In genomic region chr10:91141564-91141963, GRCm38 (mm10) we compare ENCODE assay signal across 10 mouse cellular contexts. TPM values are rescaled to one million over a fixed set of nuclear protein-coding genes. Genes with fewer than 3 reads are reported as not detected.
DNase-seq lines count a peak whose midpoint lies in the region; ATAC-seq and TF ChIP-seq lines count a peak whose summit lies in the region.
"Had no signal": no experiment of that assay in that cellular context is flagged by ENCODE, and none has a peak within 500 bp of the region (broad histone marks: within the 10 kb centered on the region; RNA-seq: fewer than 3 reads in every experiment).

No protein-coding gene starts in this region.

- H3K4me1 ChIP-seq in kidney, adult 2 months (ENCODE audit: control insufficient read depth, insufficient read depth, low read length): no peaks in the 10 kb centered on the region
- no peaks in the 10 kb centered on the region for H3K4me1 ChIP-seq in cortical plate, adult 2 months (ENCODE audit: control insufficient read depth, insufficient read depth, low read length)
- H3K4me1 ChIP-seq in kidney, embryonic 15.5 days: no peaks in the 10 kb centered on the region
- H3K4me1 ChIP-seq in heart, embryonic 10.5 days: peaks cover 13% of the 10 kb centered on the region; the same call in 1 of the 2 replicates
- H3K4me1 ChIP-seq: embryonic facial prominence, embryonic 12.5 days; lung, embryonic 15.5 days had no signal

- H3K9me3 ChIP-seq in kidney, embryonic 15.5 days (replicated peaks): no peaks in the 10 kb centered on the region
- no peaks in the 10 kb centered on the region for H3K9me3 ChIP-seq in heart, embryonic 10.5 days
- H3K9me3 ChIP-seq: embryonic facial prominence, embryonic 12.5 days; lung, embryonic 15.5 days had no signal

- TF ChIP-seq POLR2A in kidney, adult 2 months (IDR thresholded peaks at IDR 0.05; ENCODE audit: low read depth, low read length): no peak
- no peak for TF ChIP-seq POLR2A in cortical plate, adult 2 months (IDR thresholded peaks at IDR 0.05; ENCODE audit: extremely low read depth, insufficient read depth, low read length)

- peak; percentile 73 for ATAC-seq in megakaryocyte-erythroid progenitor cell, adult 5-6 weeks (replicated peaks; ENCODE audit: low FRiP score, low TSS enrichment, poor library complexity, severe bottlenecking)
- ATAC-seq in kidney, embryonic 15.5 days (replicated peaks; ENCODE audit: low FRiP score): no peak

- WGBS in kidney, adult 2 months: 27% methylated on average over 2 of the region's 2 CpGs
- WGBS in kidney, embryonic 15.5 days: 41% methylated on average over 2 of the region's 2 CpGs
- 42% methylated on average over 2 of the region's 2 CpGs for WGBS in heart, embryonic 10.5 days

- no peak overlapping the region for H3K4me2 ChIP-seq in kidney, embryonic 15.5 days
- H3K4me2 ChIP-seq: embryonic facial prominence, embryonic 12.5 days; lung, embryonic 15.5 days had no signal

- no peak overlapping the region for H3K27ac ChIP-seq in kidney, adult 2 months (ENCODE audit: insufficient read depth, low read depth, low read length)
- H3K27ac ChIP-seq in cortical plate, adult 2 months (ENCODE audit: insufficient read depth, low read length): no peak overlapping the region
- no peak overlapping the region for H3K27ac ChIP-seq in kidney, embryonic 15.5 days
- no peak overlapping the region for H3K27ac ChIP-seq in heart, embryonic 10.5 days
- H3K27ac ChIP-seq: embryonic facial prominence, embryonic 12.5 days; lung, embryonic 15.5 days had no signal

- no peaks in the 10 kb centered on the region for H3K27me3 ChIP-seq in kidney, adult 2 months (replicated peaks; ENCODE audit: control insufficient read depth, insufficient read depth, low read length)
- no peaks in the 10 kb centered on the region for H3K27me3 ChIP-seq in kidney, embryonic 15.5 days
- H3K27me3 ChIP-seq in heart, embryonic 10.5 days (ENCODE audit: insufficient read depth, poor library complexity, severe bottlenecking): no peaks in the 10 kb centered on the region
- H3K27me3 ChIP-seq: embryonic facial prominence, embryonic 12.5 days; lung, embryonic 15.5 days had no signal

- TF ChIP-seq CTCF in kidney, adult 2 months (conservative IDR thresholded peaks at IDR 0.05; ENCODE audit: insufficient read depth, insufficient read length, low read depth, low read length): peak; percentile 21; the same call in 1 of the 2 replicates
- TF ChIP-seq CTCF in cortical plate, adult 2 months (IDR thresholded peaks at IDR 0.05; ENCODE audit: extremely low read depth, insufficient read depth, low read length): 0 out of 2 replicates have a peak, but pooled peaks have one; percentile 3

- no peak overlapping the region for H3K9ac ChIP-seq in kidney, embryonic 15.5 days
- H3K9ac ChIP-seq: embryonic facial prominence, embryonic 12.5 days; lung, embryonic 15.5 days had no signal

- no peak overlapping the region for H3K4me3 ChIP-seq in kidney, adult 2 months (ENCODE audit: insufficient read depth, low read depth, low read length)
- H3K4me3 ChIP-seq in cortical plate, adult 2 months (ENCODE audit: insufficient read depth, low read length): no peak overlapping the region
- H3K4me3 ChIP-seq in kidney, embryonic 15.5 days (replicated peaks): no peak overlapping the region
- H3K4me3 ChIP-seq in heart, embryonic 10.5 days: no peak overlapping the region
- H3K4me3 ChIP-seq: embryonic facial prominence, embryonic 12.5 days; lung, embryonic 15.5 days had no signal

- no peaks in the 10 kb centered on the region; the same call in 1 of the 2 replicates for H3K36me3 ChIP-seq in kidney, adult 2 months (ENCODE audit: control insufficient read depth, insufficient read depth, low read length)
- H3K36me3 ChIP-seq in kidney, embryonic 15.5 days: peaks cover 17% of the 10 kb centered on the region
- H3K36me3 ChIP-seq in heart, embryonic 10.5 days: peaks cover 15% of the 10 kb centered on the region

- peak; percentile 63 for DNase-seq in kidney, adult 2 months
- no peak for DNase-seq in kidney, postnatal 14 days
- DNase-seq in ES-CJ7 (ENCODE audit: low read depth, low spot score): peak; percentile 60
- no peak for DNase-seq in ovary, adult 18-20 months (ENCODE audit: low spot score)
- DNase-seq in heart, embryonic 10.5 days (ENCODE audit: low spot score): no peak

RNA-seq across cellular contexts. Expression of gene Slc25a3, which starts 17.7 kb away (rescaled TPM):
- 717 and 832 TPM in 2 replicates for polyA plus RNA-seq in kidney, adult 2 months (2012; rRNA removed)
- polyA plus RNA-seq in cortical plate, adult 2 months (2012; rRNA removed): 598 and 611 TPM in 2 replicates
- 582 and 663 TPM in 2 replicates for total RNA-seq in megakaryocyte-erythroid progenitor cell, adult 5-6 weeks (2014; fragmentation: Nextera tagmentation)
- total RNA-seq in megakaryocyte-erythroid progenitor cell, adult 5-6 weeks (2017): 247 and 338 TPM in 2 replicates
- 557 and 573 TPM in 2 replicates for polyA plus RNA-seq in kidney, embryonic 15.5 days (2015; fragmentation: Nextera tagmentation; extraction: Ambion mirVana)
- 602 and 803 TPM in 2 replicates for polyA plus RNA-seq in heart, embryonic 10.5 days (2016; fragmentation: Nextera tagmentation; extraction: Ambion mirVana)

RNA-seq across cellular contexts. Expression of gene Tmpo, which starts 39.6 kb away (rescaled TPM):
- polyA plus RNA-seq in kidney, adult 2 months (2012; rRNA removed): 20.0 and 21.1 TPM in 2 replicates
- 32.5 and 32.8 TPM in 2 replicates for polyA plus RNA-seq in cortical plate, adult 2 months (2012; rRNA removed)
- total RNA-seq in megakaryocyte-erythroid progenitor cell, adult 5-6 weeks (2014; fragmentation: Nextera tagmentation): 267 and 268 TPM in 2 replicates
- total RNA-seq in megakaryocyte-erythroid progenitor cell, adult 5-6 weeks (2017): 469 and 547 TPM in 2 replicates
- polyA plus RNA-seq in kidney, embryonic 15.5 days (2015; fragmentation: Nextera tagmentation; extraction: Ambion mirVana): 228 and 250 TPM in 2 replicates
- polyA plus RNA-seq in heart, embryonic 10.5 days (2016; fragmentation: Nextera tagmentation; extraction: Ambion mirVana): 142 and 192 TPM in 2 replicates

RNA-seq across cellular contexts. Expression of gene Ikbip, which starts 58.8 kb away (rescaled TPM):
- 3.4 and 5.7 TPM in 2 replicates for polyA plus RNA-seq in kidney, adult 2 months (2012; rRNA removed)
- 10.4 and 12.1 TPM in 2 replicates for polyA plus RNA-seq in cortical plate, adult 2 months (2012; rRNA removed)
- 11.6 and 16.3 TPM in 2 replicates for total RNA-seq in megakaryocyte-erythroid progenitor cell, adult 5-6 weeks (2014; fragmentation: Nextera tagmentation)
- total RNA-seq in megakaryocyte-erythroid progenitor cell, adult 5-6 weeks (2017): 17.2 and 38.2 TPM in 2 replicates
- polyA plus RNA-seq in kidney, embryonic 15.5 days (2015; fragmentation: Nextera tagmentation; extraction: Ambion mirVana): 43.0 and 46.6 TPM in 2 replicates
- polyA plus RNA-seq in heart, embryonic 10.5 days (2016; fragmentation: Nextera tagmentation; extraction: Ambion mirVana): 39.1 and 39.2 TPM in 2 replicates

RNA-seq across cellular contexts. Expression of gene Apaf1, which starts 59.0 kb away (rescaled TPM):
- polyA plus RNA-seq in kidney, adult 2 months (2012; rRNA removed): 3.1 and 4.4 TPM in 2 replicates
- 8.3 and 9.3 TPM in 2 replicates for polyA plus RNA-seq in cortical plate, adult 2 months (2012; rRNA removed)
- total RNA-seq in megakaryocyte-erythroid progenitor cell, adult 5-6 weeks (2014; fragmentation: Nextera tagmentation): 37.1 and 44.9 TPM in 2 replicates
- total RNA-seq in megakaryocyte-erythroid progenitor cell, adult 5-6 weeks (2017): 20.9 and 24.3 TPM in 2 replicates
- polyA plus RNA-seq in kidney, embryonic 15.5 days (2015; fragmentation: Nextera tagmentation; extraction: Ambion mirVana): 17.3 and 19.7 TPM in 2 replicates
- 17.7 and 17.8 TPM in 2 replicates for polyA plus RNA-seq in heart, embryonic 10.5 days (2016; fragmentation: Nextera tagmentation; extraction: Ambion mirVana)

Comparison
In these comparisons a context has a peak if more than half of its experiments do, and no peak if none do; other contexts are left out.
1. DNase-seq: peak in kidney, adult 2 months (single experiment) and ES-CJ7 (single experiment); none in kidney, postnatal 14 days (single experiment), ovary, adult 18-20 months (single experiment) and heart, embryonic 10.5 days (single experiment).